Mouse (Mus musculus): ENCODE measurements at regions not wholly inside any gene's neighbourhood (a gene's known extent, or its start where the extent isn't known, plus 50 kb on each side); places are given as distances from the start of the nearest gene placed in this dataset.

DNA sequence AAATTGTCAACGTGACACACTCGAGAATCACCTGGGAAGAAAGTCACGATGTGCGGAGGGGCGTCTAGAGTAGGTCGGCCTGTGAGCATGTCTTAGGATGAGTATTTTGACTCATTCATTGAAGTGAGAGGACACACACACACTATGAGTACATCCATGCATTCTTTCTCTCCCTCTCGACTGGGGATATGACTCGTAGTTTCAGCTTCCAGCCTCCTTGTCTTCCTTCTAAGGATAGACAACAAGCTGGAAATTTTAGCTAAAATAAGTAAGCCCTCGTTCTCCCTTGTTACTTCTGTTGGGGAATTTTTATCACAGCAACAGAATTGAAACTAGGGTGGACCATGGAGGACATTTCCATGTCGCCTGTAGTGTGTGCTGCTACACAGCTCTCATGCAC lies 124.3 kb upstream of the Sh3bp4 start:
- intact Hi-C loops (cut with DNase I) = no loop called here
- no peak for DNase-seq (ENCODE audit: low spot score in 2 of 2)

DNA sequence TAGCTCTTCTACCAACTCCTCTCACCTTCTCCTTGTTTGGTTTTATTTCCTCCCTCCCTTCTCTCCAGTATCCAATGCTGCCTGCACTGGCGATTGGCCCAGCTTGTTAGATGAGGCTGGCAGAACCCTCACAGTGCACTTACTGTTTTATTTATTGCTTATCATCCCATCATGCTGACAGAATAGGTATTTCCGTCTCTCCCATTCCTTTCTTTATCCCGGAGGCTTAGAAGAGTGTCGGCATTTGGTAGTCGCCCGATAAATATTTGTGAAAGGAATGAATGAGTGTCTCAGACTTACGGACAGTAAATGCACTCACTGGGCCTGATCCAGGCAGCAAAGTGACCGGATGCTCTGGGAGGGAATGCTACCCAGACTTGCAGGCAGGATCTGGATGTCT lies 123.8 kb upstream of the Sh3bp4 start:
- intact Hi-C loops (cut with DNase I) = no loop called here
- DNase-seq (ENCODE audit: low spot score in 2 of 2) = no peak

DNA sequence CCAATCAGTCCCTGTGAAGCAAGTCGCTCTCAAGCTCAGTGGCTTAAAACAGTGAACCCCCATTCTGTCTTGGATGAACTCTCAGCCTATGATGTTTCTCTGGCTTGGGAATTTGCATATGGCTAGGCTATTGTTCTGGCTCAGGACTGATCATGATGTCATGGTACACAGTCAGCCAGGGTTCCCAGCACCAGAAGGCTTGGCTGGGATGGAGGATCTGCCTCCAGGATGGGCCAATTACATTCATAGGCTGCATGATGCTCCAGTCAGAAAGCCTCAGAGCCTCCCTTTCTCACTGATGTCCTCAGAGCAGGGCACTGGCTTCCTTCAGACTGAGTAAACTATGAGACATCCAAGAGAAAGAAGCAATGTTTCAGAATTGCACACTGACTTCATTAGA lies 120.3 kb upstream of the Sh3bp4 start:
- intact Hi-C loops (cut with DNase I) = no loop called here
- no peak for DNase-seq (ENCODE audit: low spot score in 2 of 2)

DNA sequence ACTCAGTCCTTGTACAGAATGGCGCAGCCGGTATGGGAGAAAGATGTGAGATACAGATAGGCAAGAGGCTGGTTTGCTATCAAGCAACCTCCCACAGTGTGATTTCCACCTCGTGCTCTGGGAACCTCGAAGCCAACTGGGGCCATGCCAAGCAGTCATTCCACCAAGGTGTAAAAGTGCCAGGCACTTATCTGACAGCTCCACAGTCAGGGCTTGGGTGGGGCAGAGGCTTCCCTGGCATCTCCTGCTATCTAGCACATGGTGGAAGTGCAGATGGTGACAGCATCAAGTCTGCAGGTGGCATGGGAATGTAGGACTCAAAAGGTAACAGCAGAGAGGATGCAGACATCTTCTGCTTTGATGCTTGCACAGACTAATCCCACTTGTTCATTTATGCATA lies 116.7 kb upstream of the Sh3bp4 start:
- intact Hi-C loops (cut with DNase I) = no loop called here
- no peak for DNase-seq (ENCODE audit: low spot score in 2 of 2)

DNA sequence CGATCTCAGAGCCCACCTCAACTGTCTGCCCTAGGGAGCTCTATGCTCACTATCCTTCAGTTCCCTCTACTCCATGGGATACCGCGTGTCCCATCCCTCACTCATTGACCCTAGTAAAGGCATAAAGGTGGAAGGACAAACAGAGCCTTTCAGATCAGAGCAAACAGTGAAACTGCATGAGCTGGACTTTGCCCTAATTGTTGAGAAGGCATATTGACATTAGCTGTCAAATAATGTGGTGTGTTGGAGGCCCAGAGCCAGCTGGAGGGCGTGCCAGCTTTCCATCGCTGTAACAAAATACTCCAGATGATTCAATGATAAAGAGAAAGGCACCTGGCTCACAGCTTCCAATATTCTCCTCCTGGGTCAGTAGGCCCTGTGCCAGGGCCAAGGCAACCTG lies 115.4 kb upstream of the Sh3bp4 start:
- intact Hi-C loops (cut with DNase I) = no loop called here
- no peak for DNase-seq (ENCODE audit: low spot score in 2 of 2)

DNA sequence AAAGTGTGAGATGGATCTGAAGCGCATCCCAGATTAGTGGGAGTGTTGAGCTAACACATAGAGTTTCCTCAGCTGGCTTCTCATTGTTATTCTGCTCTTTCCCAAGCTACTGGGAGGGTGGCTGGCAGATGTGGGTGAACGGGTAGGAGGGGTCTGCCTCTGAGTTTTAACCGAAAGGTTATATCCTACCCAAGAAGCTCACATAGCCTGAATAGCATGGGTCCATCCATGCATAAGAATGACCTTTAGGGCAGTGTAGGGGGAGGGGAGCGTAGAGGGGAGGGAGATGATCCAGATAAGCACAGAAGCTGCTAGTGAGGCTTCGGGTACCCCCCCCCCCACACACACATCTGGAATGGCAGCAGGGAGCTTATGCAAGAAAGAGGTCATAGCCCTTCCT lies 113.2 kb upstream of the Sh3bp4 start:
- no peak for DNase-seq (ENCODE audit: low spot score in 2 of 2)

DNA sequence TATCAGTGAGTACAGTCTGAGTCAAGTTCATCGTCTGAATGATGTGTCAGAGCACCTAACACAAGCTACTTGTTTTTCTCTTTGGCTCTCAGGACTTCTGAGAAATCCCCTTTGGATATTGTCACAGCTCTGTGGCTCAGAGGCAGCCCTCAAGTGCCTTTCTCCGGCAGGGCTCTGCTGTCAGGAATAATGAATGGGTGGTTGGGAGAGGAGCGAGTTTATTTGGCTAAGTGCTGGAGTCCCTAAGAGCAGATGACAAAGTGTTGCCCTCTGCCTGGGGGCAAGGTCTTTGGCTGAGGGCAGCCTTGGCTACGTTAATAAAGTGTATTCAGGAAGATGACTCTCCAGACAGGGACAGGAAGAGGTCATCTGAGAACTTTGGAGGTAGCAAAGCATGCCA lies 110.5 kb upstream of the Sh3bp4 start:
- intact Hi-C loops (cut with DNase I) = no loop called here
- no peak for DNase-seq (ENCODE audit: low spot score in 2 of 2)

More for the DNA sequence above, 113.2 kb upstream of the Sh3bp4 start:
- intact Hi-C loops (cut with DNase I) = no loop called here

DNA sequence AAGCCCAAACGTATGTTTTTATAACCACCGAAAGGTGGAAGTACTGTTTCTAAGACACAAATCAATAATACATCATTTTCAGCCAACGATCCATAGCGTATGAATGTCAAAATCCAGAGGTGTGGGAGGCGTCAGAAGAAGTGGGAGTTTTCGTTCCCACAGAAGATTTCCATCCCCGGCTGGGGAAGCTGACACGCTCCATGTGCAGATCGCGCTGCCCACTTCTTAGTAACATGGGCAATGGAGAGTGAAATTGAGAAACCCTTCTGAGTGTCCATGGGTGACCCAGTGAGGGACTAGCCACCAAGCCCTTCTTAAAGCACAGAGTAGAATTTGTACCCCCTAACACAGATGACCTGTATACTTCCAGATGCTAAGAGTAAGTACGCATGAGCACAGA lies 110.1 kb upstream of the Sh3bp4 start:
- no peak for DNase-seq (ENCODE audit: low spot score in 2 of 2)
- intact Hi-C loops (cut with DNase I) = no loop called here

DNA sequence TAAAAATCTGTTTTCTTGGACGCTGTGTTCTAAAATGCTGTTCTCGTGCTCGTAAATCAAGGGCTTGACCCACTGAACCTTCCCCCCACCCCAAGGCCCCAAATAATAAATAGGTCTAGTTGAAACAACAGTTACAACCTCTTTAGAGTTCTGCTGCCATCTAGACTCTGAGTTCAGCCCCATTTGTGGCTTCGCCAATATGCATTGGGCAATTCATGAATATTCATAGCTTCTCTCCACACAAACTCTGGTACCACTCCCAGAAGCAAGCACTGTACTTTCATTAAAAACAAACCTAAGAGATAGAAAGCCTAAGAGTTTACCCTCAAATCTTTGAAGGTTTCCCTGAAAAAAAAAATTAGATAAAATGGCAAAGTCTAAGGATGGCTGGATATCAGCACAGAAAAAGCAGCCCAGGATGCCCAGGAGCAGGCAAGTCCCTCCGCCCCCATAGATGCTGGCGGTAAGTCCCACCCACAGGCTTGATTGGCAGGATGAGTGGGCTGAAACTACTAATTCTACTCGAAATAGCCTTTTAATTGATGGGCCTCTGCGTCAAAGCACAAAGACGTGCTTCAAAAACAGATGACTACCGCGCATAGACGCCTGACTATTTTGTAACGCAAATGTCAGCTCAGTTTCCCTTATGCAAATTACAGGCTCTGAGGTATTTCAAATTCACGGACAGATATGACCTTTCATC lies 106.0 kb upstream of the Sh3bp4 start:
- intact Hi-C loops (cut with DNase I) = no loop called here
- no peak for DNase-seq (ENCODE audit: low spot score in 2 of 2)

DNA sequence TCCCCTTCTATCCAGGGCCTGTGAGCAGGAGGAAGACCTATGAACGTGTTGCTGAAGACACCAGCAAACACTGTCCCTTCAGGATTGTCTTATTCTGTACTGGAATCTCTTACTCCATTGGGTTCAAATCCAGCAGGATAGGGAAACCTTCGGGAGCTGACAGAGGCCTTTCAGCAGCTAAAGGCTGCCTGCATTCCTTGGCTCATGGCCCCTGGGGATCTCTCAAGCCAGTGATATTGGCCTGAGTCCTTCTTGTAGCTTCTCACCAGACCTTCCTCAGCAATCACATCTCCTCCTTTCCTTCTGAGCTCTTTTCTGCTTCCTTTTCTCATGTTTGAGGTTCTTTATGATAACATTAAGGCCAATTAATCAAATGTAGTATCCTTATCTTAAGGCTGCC lies 103.8 kb upstream of the Sh3bp4 start:
- no peak for DNase-seq (ENCODE audit: low spot score in 2 of 2)
- intact Hi-C loops (cut with DNase I) = no loop called here

DNA sequence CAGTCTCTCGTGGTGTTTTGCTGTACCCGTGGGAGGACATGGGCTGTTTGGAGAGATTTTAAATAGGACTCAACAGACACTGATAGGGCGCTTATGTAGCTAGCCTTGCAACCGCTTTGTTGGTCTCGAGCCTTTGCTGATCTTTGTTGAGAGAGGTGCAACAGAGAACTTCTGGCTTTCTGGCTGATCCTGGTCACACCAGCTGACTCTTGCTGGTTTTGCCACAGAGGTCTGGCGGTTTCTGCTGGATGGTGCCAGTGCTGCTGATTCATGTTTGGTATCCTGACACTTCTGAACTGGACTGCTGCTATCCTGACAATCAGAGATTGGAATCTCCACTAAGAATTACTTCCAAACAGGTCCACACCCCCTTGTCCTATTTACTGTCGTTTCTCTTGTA lies 102.1 kb upstream of the Sh3bp4 start:
- intact Hi-C loops (cut with DNase I) = no loop called here
- no peak for DNase-seq (ENCODE audit: low spot score in 2 of 2)

DNA sequence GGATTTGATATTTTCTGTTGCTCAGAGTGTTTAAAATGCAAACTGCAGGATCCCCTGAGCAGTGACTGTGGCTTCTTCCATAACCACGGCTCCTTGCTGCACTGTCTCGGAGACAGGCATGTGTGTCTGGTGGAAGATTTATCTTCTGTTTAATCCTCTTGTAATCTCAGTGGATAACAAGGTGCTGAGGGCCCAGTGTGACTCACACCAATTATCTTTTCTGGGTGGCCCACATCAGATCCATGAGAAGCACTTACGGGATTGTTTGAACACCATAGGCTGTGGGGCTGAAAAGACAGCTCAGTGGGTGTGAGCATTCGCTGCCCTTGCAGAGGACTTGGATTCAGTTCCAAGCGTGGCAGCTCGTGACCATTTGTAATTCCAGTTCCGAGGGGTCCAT lies 101.2 kb upstream of the Sh3bp4 start:
- intact Hi-C loops (cut with DNase I) = no loop called here

DNA sequence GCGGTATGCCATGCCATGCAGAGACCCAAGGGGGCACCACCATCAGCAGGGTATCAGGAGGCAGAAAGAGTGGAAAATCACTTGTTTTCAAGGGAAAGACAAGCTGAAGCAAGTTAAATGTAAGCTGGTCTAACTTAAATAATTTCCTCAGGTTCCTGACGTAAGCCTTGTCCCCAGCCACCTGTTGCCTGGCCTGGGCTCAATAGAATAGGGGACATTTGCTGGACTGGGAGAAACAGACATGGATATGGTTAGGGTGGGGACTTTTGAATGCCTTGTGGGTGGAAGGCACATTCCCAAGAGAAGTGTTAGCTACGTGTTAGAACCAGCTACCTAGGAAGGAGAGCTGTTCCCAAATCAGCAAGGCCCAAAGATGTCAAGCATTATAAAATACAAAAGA lies 100.6 kb upstream of the Sh3bp4 start:
- intact Hi-C loops (cut with DNase I) = no loop called here
- DNase-seq (ENCODE audit: low spot score in 2 of 2) = no peak

More for the DNA sequence above, 101.2 kb upstream of the Sh3bp4 start:
- DNase-seq (ENCODE audit: low spot score in 2 of 2) = no peak

DNA sequence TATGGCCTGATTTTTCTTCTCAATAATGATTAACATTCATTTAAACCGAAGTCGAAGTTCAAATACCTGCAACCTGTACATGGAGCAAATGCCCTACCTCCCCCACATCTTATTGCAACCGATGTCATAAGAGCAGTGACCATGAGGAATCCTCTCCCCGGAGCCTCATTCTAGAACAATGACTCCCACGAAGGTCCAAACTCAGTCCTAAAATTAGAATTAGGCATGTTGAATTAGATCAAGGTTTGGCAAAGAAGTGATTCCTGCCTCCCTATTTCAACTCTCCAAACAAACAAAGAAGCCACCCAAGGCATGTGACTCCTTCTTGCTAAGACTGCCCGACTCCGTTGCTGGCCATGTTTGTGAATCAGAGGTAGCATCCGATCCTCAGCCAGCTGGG lies 94.1 kb upstream of the Sh3bp4 start:
- DNase-seq (ENCODE audit: low spot score in 2 of 2) = no peak
- intact Hi-C loops (cut with DNase I) = no loop called here

DNA sequence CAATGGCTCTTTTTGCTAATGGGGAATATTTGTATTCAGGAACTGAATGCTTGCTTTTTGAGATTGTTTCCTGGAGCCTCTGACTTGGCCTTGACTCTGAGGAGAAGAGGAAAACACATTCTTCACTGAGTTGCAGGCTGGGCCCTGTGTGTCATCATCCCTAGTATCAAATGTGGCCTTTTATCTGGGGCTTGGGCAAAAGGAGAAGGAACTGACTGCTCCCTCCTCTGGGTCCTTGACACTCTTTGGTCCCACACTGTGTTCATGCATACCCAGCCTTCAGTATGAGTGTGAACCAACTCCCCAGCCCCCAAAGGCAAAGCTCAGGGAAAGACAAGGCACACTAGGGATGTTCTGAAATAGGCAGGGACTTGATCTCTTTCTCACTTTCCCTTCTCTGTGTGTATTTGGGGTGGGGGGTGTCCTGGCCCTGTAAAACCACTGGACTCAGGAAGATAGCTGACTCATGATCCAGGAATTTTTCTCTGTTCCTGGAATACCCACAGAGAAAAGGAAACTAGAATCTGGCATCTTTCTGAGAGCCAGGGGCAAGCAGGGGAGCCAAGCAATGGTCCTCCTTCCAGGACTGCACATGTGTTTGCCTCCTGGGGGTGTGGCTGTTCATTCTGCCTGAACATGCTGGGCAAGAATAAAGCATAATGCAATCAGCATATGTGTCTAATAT lies 82.1 kb upstream of the Sh3bp4 start:
- no peak for DNase-seq (ENCODE audit: low spot score in 2 of 2)
- intact Hi-C loops (cut with DNase I) = no loop called here

DNA sequence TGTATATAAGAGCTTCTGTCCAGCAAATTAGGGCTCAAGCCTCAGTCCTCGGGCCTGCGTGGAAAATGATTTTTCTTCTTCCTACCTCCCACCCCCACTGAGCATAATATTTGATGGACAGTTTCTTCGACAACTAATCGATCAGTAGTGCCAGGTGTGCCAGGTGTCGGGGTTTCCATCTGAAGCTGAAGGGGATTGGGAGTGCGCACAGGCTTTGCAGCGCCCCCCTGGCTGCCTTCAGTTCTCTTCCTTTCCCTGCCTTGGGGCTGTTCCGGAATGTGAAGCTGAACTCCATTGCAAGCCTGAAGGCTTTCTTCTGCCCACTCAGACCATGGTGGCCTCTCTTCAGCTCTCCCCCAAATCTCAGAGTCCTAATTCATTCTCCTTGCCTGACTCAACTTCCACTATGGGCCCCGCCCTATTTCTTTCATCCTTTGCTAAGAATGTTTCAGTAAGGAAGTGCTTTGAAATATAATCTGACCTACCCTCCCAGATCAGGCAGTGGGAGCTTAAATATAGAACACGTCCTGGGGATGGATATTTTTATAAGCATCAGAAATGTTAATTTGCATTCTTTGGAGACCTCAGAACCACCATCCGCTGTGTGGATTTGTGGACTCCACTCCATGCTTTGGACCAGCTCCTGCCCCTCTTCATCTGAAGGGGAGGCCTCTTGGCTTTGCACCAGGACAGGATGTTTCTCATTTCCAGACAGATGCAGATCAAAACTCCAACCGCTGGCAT lies 75.5 kb upstream of the Sh3bp4 start:
- no peak for DNase-seq (ENCODE audit: low spot score in 2 of 2)
- intact Hi-C loops (cut with DNase I) = no loop called here

DNA sequence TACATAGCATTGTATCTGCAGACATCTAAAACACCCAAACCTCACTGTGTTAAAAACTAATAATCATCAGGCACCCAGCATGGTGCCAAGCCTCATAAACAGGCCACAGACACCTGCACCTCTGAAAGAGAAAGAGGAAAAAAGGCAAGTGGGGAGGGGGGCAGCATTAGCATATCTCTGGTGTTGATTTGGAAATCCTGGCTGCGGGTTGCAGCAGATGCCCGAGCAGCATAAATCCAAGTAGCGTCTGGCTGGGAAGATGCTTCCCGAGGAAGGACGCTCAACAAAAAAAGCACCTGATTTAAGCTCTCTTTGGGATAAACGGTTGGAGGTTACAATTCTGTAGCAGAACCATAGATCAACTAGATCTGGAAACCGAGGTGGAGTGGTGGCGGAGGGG lies 74.3 kb upstream of the Sh3bp4 start:
- intact Hi-C loops (cut with DNase I) = no loop called here
- no peak for DNase-seq (ENCODE audit: low spot score in 2 of 2)

DNA sequence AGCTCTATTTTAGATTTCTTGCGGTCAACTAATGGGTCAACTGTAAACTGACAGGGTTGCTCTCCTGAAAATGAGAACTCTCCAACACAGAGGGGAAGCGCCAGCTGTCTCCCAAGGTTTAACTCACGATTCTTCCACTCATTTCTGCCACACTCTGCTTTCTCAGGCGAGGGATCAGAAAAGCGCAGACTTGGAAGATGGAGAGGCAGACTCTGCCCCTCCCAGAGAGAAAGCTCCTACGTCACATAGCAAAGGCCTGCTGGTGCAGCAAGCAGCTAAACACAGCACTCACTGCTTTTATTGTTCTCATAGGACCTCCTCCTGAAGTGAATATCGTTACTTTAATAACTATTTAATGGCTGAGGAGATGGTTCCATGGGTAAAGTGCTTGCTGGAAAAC lies 73.6 kb upstream of the Sh3bp4 start:
- no peak for DNase-seq (ENCODE audit: low spot score in 2 of 2)
- intact Hi-C loops (cut with DNase I) = no loop called here

DNA sequence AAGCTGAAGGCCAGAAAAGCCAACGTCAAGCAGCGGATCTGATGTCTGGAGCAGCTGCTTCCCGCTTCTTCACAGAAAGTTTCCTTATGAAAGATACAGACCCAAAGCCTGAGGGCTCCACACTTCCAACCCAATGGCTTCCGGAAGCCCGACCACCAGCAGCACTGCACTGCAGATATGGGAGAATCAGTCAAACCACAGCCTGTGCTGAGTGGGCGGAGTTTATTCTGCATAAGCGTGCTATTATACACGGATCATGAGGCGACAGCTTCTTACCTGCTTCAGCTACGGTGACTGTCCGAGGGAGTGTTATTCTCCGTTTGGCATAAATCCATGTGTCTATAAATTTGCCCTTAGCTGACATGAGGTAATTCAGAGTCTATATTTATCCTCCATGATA lies 72.4 kb upstream of the Sh3bp4 start:
- DNase-seq (ENCODE audit: low spot score in 2 of 2) = no peak
- intact Hi-C loops (cut with DNase I) = no loop called here

DNA sequence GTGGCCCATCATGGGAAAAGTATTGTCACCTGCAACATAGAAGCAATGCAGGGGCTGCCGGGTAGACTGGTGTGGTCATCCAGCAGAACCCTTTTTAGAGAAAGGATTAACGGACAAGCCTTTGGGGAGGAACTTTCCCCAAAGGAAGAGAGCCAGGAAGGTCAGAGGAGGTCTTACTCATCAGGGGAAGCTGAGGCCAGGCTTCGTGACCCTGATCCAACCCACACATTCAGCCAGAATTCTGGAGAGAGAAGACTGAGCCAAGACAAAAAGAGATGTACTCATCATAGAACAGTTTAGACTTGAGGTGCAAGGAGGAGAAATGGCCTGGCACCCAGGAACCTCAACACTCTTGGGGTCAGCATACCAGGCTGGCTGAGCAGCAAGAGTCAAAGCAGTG lies 67.9 kb upstream of the Sh3bp4 start:
- DNase-seq (ENCODE audit: low spot score in 2 of 2) = no peak
- intact Hi-C loops (cut with DNase I) = no loop called here

DNA sequence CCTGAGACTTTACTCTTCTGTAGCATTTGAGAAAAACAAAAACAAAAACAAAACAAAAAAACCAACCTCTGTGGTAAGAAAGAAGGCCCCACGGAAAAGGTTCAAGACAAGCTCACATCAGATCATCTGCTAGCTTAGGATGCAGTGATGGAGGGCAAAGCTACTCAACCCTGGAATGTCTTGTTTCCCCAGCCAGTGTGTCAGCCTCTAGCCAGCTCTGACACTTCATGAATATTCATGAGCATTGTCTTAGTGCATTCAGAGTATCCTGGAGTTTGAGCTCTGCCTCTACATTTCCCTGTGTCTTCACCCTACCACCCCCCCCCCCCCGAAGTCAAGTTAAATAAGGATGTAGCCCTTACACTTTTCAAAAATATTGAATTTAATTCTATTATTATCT lies 66.5 kb upstream of the Sh3bp4 start:
- intact Hi-C loops (cut with DNase I) = no loop called here
- DNase-seq (ENCODE audit: low spot score in 2 of 2) = no peak
